Mouse (Mus musculus) urinary bladder, postnatal 25 days (tissue): ENCODE measurements around the gene Olfr1324.
"Not testable (repeated sequence)": the region's sequence is repeated elsewhere in the genome, so short reads cannot be mapped to it uniquely, and the experiment has no call there.

Source experiments
- DNase-seq: peaks from one replicate; pipeline ENCODE4 v3.0.0; 2022; ENCODE audit warnings: low spot score

Olfr1324 gene

GRCm38 (mm10) chrX:50428398-50428797 lies at the start of gene Olfr1324:
Gene Olfr1324, minus strand, starts transcription at chrX:50428498.
- DNase-seq = no peak

GRCm38 (mm10) chrX:50470341-50470740 lies 42.0 kb upstream of the Olfr1324 start:
- not testable (repeated sequence) for DNase-seq

- no peak for DNase-seq
Measured at GRCm38 (mm10) chrX:50456136-50456535, 27.8 kb upstream of the Olfr1324 start.

- DNase-seq = no peak
Measured at GRCm38 (mm10) chrX:50443352-50443751, 15.1 kb upstream of the Olfr1324 start.

GRCm38 (mm10) chrX:50442696-50443095 lies 14.4 kb upstream of the Olfr1324 start:
- no peak for DNase-seq

GRCm38 (mm10) chrX:50432499-50432898 lies 4.2 kb upstream of the Olfr1324 start:
- DNase-seq = no peak

- no peak for DNase-seq
Measured at GRCm38 (mm10) chrX:50427712-50428328, 478 bp downstream of the Olfr1324 start.

GRCm38 (mm10) chrX:50425899-50426436 lies 2.3 kb downstream of the Olfr1324 start:
- DNase-seq = no peak

- not testable (repeated sequence) for DNase-seq
Measured at GRCm38 (mm10) chrX:50410361-50410760, 17.9 kb downstream of the Olfr1324 start.

GRCm38 (mm10) chrX:50390616-50391015 lies 37.7 kb downstream of the Olfr1324 start:
- not testable (repeated sequence) for DNase-seq

GRCm38 (mm10) chrX:50374978-50375377 lies 53.3 kb downstream of the Olfr1324 start:
- DNase-seq = no peak
